Mouse (Mus musculus) c-Kit-positive CD71-positive TER-119-negative erythroid progenitor cells, embryonic 14.5 days (primary cell): Measurements from ENCODE around the gene Cd24a.

ENCODE experiments used
- DNase-seq: peaks from one replicate; pipeline ENCODE4 v3.0.0-alpha.2; 2013; ENCODE audit warnings: low read depth

Cd24a gene

DNA sequence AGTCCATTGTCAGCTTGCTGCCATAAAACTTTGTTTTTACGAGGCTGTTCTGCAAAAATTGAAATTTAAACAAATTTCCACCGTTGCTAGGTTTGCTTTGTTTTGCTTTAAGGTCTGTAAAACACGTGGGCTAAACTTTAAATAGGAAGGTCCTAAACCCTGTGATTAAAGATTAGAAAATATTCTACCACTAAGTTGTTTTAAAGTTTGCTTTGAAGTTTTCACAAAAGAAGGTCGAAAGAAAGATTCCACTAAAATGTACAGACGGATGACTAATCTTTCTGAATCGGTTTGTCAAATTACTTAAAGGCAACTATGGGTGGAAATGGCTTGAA, at the start of gene Cd24a:
Gene Cd24a (plus strand): TSS at position 288 of the 335 bp plus-strand sequence.
- DNase-seq, result no peak

GRCm38 (mm10) chr10:43534382-43534781, 43.7 kb upstream of the Cd24a start:
- no peak for DNase-seq

DNA sequence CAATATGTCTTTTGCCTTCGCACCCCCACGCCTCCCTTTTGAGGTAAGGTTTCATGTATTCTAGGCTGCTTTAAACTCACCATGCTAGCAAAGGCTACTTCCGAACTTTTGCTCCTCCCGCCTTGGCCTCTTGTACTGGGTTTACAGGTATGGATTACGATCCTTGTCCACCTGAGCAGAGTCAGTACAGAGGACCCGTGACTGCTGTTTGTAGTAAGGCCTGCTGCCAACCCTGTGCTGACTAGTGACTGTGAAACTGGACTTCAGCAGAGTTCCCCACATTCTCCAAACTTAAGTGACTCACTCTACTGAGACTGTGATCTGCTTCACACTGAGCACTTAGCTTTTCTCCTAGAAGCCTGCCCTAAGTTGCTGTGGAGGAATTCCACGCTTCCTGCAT, 40.4 kb upstream of the Cd24a start:
- DNase-seq, result no peak

GRCm38 (mm10) chr10:43538831-43539230, 39.3 kb upstream of the Cd24a start:
- DNase-seq, result no peak

DNA sequence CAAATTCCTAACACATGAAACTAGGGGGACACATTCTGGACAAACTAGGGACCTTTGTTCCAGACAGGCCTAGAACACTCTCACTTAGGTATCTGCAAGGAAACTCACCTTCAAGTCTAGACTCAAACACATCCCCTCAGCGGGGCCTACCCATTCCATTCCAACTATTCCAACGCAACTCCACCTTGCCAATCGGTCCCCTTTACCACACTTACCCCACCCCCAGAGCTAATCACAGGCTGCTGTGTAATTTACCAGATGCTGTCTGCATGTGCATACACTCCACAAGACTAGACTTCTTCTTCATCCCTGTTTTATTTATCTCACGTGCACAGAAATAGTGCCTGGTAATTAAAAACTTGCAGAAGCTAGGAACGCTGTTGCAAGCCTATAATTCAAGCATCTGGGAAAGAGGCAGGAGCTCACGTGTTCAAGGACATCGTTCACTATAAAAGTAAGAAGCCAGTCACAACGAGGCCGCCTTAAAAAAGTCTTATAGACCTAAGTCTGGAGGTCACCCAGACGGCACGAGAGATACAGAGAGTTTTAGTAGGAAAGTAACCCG, 38.3 kb upstream of the Cd24a start:
- DNase-seq, result no peak

DNA sequence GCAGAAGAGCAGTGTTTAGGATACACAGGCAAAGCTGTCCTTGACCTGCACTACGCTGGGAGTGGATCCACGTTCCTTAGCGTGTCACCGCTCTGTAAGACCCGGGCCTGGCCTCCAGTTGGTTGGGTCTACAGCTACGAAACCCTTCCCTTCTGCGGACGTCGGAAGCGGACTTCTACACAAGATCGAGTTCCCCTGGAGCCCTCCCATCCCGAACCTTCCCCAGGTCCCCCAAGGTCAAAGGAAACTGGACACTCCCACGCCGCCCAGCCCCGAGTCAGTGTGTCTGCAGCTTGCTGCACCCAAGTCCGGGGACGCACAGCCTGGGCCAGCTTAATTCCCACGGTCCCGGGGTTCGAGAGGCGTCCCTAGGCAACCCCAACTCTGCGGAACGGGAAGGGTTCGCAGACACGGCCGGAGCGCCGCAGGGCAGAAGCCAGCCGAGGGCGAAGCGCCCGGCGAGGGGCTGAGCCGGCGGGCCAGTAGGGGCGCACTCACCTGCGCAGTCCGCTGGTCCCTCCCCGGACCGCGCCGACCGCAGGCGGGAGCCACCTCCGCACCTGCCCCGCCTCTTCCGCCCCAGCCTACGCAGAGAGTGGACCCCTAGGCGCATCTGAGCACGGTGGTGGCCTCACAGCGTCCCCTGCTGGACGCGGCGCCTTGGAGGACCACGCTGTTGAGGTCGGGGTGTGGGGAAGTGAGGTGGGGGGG, 37.5 kb upstream of the Cd24a start, which contains the start of gene 1700021F05Rik:
Gene 1700021F05Rik (minus strand): TSS at position 553 of the 711 bp plus-strand sequence.
- DNase-seq, result peak; percentile 86

GRCm38 (mm10) chr10:43541153-43541544, 36.9 kb upstream of the Cd24a start:
- no peak for DNase-seq

DNA sequence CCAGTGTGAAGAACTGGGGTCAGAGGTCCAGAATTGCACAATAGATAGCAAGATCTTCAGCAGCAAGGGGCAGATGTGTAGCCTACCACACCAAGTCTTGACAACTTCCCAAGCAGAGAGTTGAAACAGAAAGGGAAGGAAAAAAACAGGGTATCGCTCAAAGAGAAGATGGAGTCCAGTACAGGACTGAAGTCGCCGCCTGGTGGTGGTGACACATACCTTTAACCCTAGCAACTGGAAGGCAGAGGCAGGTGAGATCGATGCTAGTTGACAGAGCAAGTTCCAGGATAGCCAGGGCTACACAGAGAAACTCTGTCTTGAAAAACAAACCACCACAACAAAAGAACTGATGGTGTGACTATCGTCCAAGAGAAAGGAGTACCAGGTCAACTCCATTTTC, 28.7 kb upstream of the Cd24a start:
- DNase-seq, result no peak

DNA sequence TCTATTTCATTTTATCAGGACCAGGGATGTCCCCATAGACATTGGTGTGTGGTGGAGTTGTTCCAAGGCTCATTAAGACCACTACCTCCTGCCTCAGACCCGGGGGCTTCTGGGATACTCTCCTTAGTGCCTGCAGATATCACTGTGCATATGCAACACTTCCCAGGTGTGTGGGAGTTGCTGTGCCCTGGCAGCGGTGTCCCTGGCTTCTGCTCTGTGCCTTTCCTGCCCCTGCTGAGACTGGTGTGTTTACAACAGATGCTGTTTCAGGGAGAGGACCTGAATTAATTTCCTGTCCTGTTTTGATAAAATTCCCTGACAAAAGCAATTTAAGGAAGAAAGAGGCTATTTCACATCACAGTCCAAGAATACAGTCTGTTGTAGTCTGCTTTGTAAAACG, 27.2 kb upstream of the Cd24a start:
- DNase-seq, result no peak

GRCm38 (mm10) chr10:43551388-43551787, 26.7 kb upstream of the Cd24a start:
- DNase-seq, result no peak

DNA sequence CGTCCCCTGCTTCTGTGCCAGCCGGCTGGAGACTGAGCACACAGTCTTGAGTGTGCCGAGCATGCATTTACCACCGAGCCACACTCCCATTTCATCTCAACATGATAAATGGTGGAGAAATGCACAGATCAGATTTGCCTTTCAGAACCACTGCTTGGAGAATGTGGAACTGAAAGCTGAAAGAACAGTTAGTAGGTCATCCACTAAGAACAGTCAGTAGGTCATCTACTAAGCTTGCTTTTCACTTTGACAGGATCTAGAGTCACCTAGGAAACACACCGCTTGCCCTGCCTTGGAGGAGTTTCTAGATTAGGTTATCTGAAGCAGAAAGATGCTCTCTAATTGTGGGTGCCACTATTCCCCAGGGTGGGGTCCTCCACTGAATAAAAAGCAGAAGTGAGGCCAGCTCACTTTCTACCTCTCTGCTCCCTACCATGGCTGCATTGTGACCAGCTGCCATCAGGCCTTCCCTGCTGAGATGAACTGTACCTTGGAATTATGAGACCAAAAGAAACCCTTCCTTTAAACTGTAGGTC, 20.4 kb upstream of the Cd24a start:
- DNase-seq, result no peak

- DNase-seq, result no peak
Observed at GRCm38 (mm10) chr10:43559313-43559712, 18.8 kb upstream of the Cd24a start.

- no peak for DNase-seq
Observed at GRCm38 (mm10) chr10:43560765-43561164, 17.3 kb upstream of the Cd24a start.

DNA sequence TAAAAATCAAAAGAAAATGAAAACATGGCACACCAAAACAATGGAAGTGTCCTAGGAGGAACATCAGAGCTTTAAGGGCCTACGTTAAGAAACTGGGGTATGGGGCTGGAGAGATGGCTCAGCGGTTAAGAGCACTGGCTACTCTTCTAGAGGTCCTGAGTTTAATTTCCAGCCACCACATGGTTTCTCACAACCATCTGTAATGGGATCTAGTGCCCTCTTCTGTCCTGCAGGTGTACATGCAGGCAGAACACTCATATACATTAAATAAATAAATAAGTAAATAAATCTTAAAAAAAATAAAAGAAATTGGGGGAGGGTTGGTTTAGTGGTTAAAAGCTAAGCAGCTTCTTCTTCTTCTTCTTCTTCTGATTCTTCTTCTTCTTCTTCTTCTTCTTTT, 16.8 kb upstream of the Cd24a start:
- no peak for DNase-seq

GRCm38 (mm10) chr10:43574352-43574751, 3.7 kb upstream of the Cd24a start:
- DNase-seq, result no peak

GRCm38 (mm10) chr10:43574956-43575355, 3.1 kb upstream of the Cd24a start:
- DNase-seq, result no peak

GRCm38 (mm10) chr10:43577299-43577996, 636 bp upstream of the Cd24a start:
- no peak for DNase-seq

GRCm38 (mm10) chr10:43578366-43578753, 276 bp downstream of the Cd24a start:
- DNase-seq, result no peak

GRCm38 (mm10) chr10:43578754-43579380, 783 bp downstream of the Cd24a start:
- DNase-seq, result no peak

GRCm38 (mm10) chr10:43579381-43580261, 1.5 kb downstream of the Cd24a start:
- DNase-seq, result no peak

DNA sequence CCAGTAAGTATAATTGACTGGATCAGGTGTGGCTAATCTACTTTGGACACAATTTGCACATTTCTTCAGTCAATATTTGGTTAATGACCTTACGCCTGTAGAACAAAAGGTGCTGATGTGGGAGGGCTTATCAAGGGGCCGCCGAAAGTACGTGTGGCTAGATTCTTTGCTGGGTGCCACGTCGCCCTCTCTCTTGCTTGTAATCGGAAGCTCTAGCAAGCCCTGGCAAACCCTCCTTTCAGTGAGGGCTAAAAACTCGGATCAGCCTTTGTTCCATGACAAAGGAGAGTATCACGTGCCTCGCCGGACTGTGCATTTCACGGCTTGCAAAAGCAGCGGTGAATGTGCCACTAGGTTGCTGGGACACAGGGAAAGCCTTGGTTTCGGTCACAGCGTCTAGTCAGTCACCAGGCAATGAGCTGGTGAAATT, 2.6 kb downstream of the Cd24a start:
- DNase-seq, result no peak

DNA sequence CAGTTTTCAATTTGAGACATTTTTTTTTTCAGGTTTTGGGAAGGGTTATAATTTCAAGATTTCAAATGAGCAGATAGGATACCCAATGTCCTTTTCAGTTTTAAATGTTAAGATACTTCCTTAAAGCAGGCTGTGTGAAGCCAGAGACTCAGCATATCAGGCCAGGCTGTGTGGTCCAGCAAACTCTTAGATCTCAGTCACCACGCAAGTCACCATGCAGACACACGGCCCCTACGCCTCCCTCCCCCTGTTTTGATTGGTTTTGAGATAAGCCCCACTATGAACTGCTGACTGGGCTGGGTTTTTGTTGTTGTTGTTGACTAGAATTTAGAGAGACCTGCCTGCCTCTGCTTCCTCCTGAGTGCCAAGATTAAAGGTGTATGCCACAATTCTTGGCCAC, 3.2 kb downstream of the Cd24a start:
- DNase-seq, result no peak
